Mouse (Mus musculus) embryonic stem cell, embryonic (primary cell): ENCODE data around the gene Spata21.

Experiments used
- CTCF ChIA-PET, 4 experiments: fragments of 300-600 bp in 2 of 4; fragments of 350-600 bp in 2 of 4; sonication (Branson Sonifier 250); formaldehyde crosslinking; loops; one replicate each; lab custom pipeline; 2022; ENCODE audit warnings: inconsistent platforms in 2 of 4; lab: Charles Lee
- POLR2A ChIA-PET, 4 experiments: fragments of 300-600 bp in 2 of 4; fragments of 350-600 bp in 2 of 4; sonication (Branson Sonifier 250); formaldehyde crosslinking; loops; one replicate each; lab custom pipeline; 2022; ENCODE audit warnings: antibody characterized with exemption in 4 of 4, inconsistent platforms in 1 of 4; lab: Charles Lee

Gene Spata21

GRCm38 (mm10) chr4:141131531-141132061 lies 43.5 kb downstream of the Spata21 start:
- POLR2A ChIA-PET, result interaction anchor here in 2 of 4 experiments (1.5 to 2.9 kb wide), 3 partner anchors 8 to 19 kb away, joined by 4 to 10 read pairs (median 9); partner anchors contain the start of gene Szrd1 (in 1 of the 2)
- CTCF ChIA-PET, result interaction anchor here in 2 of 4 experiments (0.9 to 2.8 kb wide), 4 partner anchors 8 to 280 kb away, joined by 3 to 17 read pairs (median 4); partner anchors contain the start of gene Fbxo42 (in 1 of the 2)

- ChIA-PET CTCF (interaction anchor here in 2 of 4 experiments (1.2 to 3.8 kb wide), 4 partner anchors 9 to 14 kb away, joined by 3 to 22 read pairs (median 11); no protein-coding TSS in a partner anchor), POLR2A (no interaction called here)
Measured at GRCm38 (mm10) chr4:141132191-141132590, 44.1 kb downstream of the Spata21 start.

- CTCF ChIA-PET, result interaction anchor here in 3 of 4 experiments (0.5 to 3.8 kb wide), 11 partner anchors 9 to 355 kb away, joined by 3 to 22 read pairs (median 5); partner anchors contain the start of genes Atp13a2 (in 1 of the 3) and Fbxo42 (in 1 of the 3)
- POLR2A ChIA-PET, result interaction anchor here in 2 of 4 experiments (0.6 to 7.3 kb wide), 11 partner anchors 10 to 442 kb away, joined by 3 to 103 read pairs (median 3); partner anchors contain the start of gene Fbxo42 (in 1 of the 2)
Measured at GRCm38 (mm10) chr4:141133227-141133626, 45.1 kb downstream of the Spata21 start.

DNA sequence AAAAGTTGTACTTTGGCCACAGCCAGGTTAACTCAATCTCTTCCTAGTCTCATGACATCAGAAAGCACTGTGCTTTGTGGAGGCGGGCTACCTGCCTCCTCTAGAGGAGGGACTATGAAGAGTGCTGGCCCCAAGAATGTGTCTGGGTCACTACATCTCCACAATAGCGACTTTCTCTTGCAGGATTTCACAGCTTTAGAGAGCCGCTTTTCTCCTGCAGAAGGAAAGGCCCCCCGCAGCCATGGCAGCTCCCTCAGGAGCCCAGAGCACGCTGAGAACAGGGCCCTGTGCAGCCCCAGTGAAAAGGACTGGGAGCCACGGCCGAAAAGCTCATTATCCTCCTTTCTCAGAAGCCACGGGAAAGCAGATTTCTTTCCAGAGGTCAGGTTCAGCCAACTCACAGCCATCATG lies 45.9 kb downstream of the Spata21 start:
- POLR2A ChIA-PET, result interaction anchor here (0.7 to 7.3 kb wide), 18 partner anchors 8 to 217 kb away, joined by 3 to 103 read pairs (median 3); partner anchors contain the start of genes Fbxo42 (in 1 of the 4) and Necap2 (in 1 of the 4)

GRCm38 (mm10) chr4:141134751-141135530 lies 46.8 kb downstream of the Spata21 start:
- POLR2A ChIA-PET, result interaction anchor here in 3 of 4 experiments (0.6 to 7.3 kb wide), 22 partner anchors 9 to 401 kb away, joined by 3 to 103 read pairs (median 4); partner anchors contain the start of genes Fbxo42 (in 2 of the 3) and Necap2 (in 1 of the 3)
- CTCF ChIA-PET, result interaction anchor here in 3 of 4 experiments (0.6 to 3.8 kb wide), 12 partner anchors 12 to 1518 kb away, joined by 3 to 22 read pairs (median 5); partner anchors contain the start of gene Fbxo42 (in 1 of the 3)

More for the DNA sequence above, 45.9 kb downstream of the Spata21 start:
- CTCF ChIA-PET, result interaction anchor here in 2 of 4 experiments (0.9 to 3.8 kb wide), 12 partner anchors 8 to 55 kb away, joined by 3 to 22 read pairs (median 5); partner anchors contain the start of gene Fbxo42 (in 1 of the 2)

- ChIA-PET CTCF (interaction anchor here in 2 of 4 experiments (1.1 to 1.5 kb wide), 3 partner anchors 11 to 15 kb away, joined by 3 to 13 read pairs (median 4); no protein-coding TSS in a partner anchor), POLR2A (interaction anchor here (0.6 to 7.3 kb wide), 10 partner anchors 11 to 342 kb away, joined by 3 to 103 read pairs (median 3); partner anchors contain the start of gene Fbxo42 (in 2 of the 4))
Measured at GRCm38 (mm10) chr4:141136126-141136525, 48.0 kb downstream of the Spata21 start.

DNA sequence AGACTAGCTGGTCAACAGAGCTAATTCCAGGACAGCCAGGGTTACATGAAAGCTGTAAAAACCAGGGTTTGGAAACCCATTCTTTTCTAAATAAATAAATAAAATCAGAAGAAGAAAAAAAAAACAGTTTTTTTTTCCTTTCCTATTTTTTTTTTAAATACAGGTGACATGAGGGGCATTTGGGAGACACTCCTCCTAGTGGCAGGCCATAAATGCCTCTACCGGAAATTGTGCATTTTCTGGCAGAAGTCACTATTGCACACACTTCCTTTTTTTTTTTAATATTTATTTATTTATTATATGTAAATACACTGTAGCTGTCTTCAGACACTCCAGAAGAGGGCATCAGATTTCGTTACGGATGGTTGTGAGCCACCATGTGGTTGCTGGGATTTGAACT lies 49.6 kb downstream of the Spata21 start:
- CTCF ChIA-PET, result interaction anchor here in 2 of 4 experiments (0.7 to 1.7 kb wide), 3 partner anchors 11 to 292 kb away, joined by 3 to 6 read pairs (median 4); no protein-coding TSS in a partner anchor
- POLR2A ChIA-PET, result interaction anchor here in 2 of 4 experiments (0.5 to 14.7 kb wide), 5 partner anchors 10 to 25 kb away, joined by 3 to 160 read pairs (median 35); partner anchors contain the start of gene Fbxo42 (in 1 of the 2)

GRCm38 (mm10) chr4:141138425-141139115 lies 50.4 kb downstream of the Spata21 start:
- POLR2A ChIA-PET, result interaction anchor here (0.5 to 14.7 kb wide), 18 partner anchors 9 to 287 kb away, joined by 3 to 160 read pairs (median 4); partner anchors contain the start of gene Fbxo42 (in 2 of the 4)
- CTCF ChIA-PET, result interaction anchor here in 2 of 4 experiments (0.8 to 1.9 kb wide), 6 partner anchors 9 to 84 kb away, joined by 3 to 7 read pairs (median 4); partner anchors contain the start of gene Fbxo42 (in 1 of the 2)

GRCm38 (mm10) chr4:141139116-141139970 lies 51.2 kb downstream of the Spata21 start, which contains the start of gene Szrd1:
TSS of gene Szrd1 (minus strand) at chr4:141139775.
- ChIA-PET POLR2A (interaction anchor here (0.5 to 14.7 kb wide), 36 partner anchors 8 to 654 kb away, joined by 3 to 160 read pairs (median 3); partner anchors contain the start of genes Fbxo42 (in 3 of the 4), Casp9 (in 1 of the 4) and Fam131c (in 1 of the 4)), CTCF (interaction anchor here in 3 of 4 experiments (0.6 to 1.9 kb wide), 8 partner anchors 9 to 243 kb away, joined by 3 to 7 read pairs (median 3); partner anchors contain the start of gene Fbxo42 (in 1 of the 3))

GRCm38 (mm10) chr4:141140354-141140753 lies 52.2 kb downstream of the Spata21 start:
- CTCF ChIA-PET, result interaction anchor here in 1 of 4 experiments (1.3 kb wide), 1 partner anchor 19 kb away, joined by 3 read pairs; no protein-coding TSS in a partner anchor

DNA sequence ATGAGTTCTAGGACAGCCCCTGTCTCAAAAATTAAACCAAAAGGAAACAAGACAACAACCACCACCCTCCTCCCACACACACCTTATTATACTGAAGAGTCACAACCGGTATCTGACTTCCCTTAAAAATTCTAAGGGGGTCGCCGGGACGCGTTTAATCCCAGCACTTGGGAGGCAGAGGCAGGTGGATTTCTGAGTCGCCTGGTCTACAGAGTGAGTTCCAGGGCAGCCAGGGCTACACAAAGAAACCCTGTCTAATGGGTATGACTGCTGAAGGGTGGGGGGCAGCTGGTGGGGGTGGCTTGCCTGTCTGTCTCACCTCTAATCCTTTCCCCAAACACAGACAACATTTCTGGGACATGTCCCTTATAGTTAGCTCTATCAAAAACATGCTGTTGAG lies 52.8 kb downstream of the Spata21 start:
- CTCF ChIA-PET, result interaction anchor here in 1 of 4 experiments (1.0 to 2.5 kb wide), 2 partner anchors 27 to 289 kb away, joined by 3 to 8 read pairs; no protein-coding TSS in a partner anchor

More at GRCm38 (mm10) chr4:141140354-141140753, 52.2 kb downstream of the Spata21 start:
- POLR2A ChIA-PET, result interaction anchor here in 3 of 4 experiments (0.6 to 14.7 kb wide), 10 partner anchors 9 to 144 kb away, joined by 3 to 160 read pairs (median 4); no protein-coding TSS in a partner anchor

DNA sequence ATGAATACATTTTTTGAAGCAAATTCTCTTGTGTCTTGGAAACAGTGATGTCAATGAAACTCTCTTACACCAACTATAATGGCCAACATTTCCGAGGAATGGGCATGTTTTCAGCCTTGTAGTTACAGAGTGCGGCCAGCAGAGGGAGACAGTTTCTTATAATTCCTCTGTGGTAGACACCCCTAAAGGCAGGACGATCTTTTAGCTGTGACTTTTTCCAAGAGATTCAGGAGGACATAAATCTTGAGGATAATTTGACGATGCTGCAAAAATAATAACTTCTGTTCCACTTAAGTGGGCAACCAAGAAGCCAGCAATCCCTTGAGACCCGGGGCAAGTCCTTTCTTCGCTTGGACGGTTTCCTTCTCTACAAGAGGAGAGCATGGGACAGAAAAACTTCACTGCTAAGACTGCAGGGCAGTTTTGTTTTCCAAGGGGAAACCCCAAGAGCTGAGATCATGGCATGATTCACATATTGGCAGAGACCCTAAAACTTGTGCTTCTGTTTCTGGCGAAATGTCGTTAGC lies 54.2 kb downstream of the Spata21 start:
- CTCF ChIA-PET, result interaction anchor here (0.5 to 2.5 kb wide), 39 partner anchors 8 to 486 kb away, joined by 3 to 12 read pairs (median 3); partner anchors contain the start of genes Necap2 (in 1 of the 4) and Rsg1 (in 1 of the 4)
- POLR2A ChIA-PET, result interaction anchor here in 2 of 4 experiments (0.5 to 14.7 kb wide), 11 partner anchors 17 to 422 kb away, joined by 3 to 160 read pairs (median 3); partner anchors contain the start of gene Necap2 (in 1 of the 2)

More for the DNA sequence above, 52.8 kb downstream of the Spata21 start:
- POLR2A ChIA-PET, result interaction anchor here in 1 of 4 experiments (14.7 kb wide), 1 partner anchor 21 kb away, joined by 160 read pairs; no protein-coding TSS in a partner anchor

DNA sequence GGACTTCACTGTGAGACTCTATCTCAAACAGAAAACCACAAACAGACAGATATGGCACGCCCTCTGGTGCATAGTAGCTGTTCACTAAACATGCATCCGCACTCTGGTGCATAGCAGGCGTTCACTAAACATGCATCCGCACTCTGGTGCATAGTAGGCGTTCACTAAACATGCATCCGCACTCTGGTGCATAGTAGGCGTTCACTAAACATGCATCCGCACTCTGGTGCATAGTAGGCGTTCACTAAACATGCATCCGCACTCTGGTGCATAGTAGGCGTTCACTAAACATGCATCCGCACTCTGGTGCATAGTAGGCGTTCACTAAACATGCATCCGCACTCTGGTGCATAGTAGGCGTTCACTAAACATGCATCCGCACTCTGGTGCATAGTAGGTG lies 57.0 kb downstream of the Spata21 start:
- ChIA-PET CTCF (interaction anchor here in 2 of 4 experiments (0.7 to 1.3 kb wide), 2 partner anchors 19 to 80 kb away, joined by 3 to 5 read pairs; no protein-coding TSS in a partner anchor), POLR2A (interaction anchor here in 2 of 4 experiments (1.2 to 14.7 kb wide), 3 partner anchors 9 to 109 kb away, joined by 3 to 160 read pairs (median 35); partner anchors contain the start of gene Szrd1 (in 1 of the 2))

- CTCF ChIA-PET, result interaction anchor here in 3 of 4 experiments (0.6 to 1.7 kb wide), 23 partner anchors 10 to 125 kb away, joined by 3 to 46 read pairs (median 4); no protein-coding TSS in a partner anchor
Measured at GRCm38 (mm10) chr4:141146491-141147033, 58.4 kb downstream of the Spata21 start.

More at GRCm38 (mm10) chr4:141146491-141147033, 58.4 kb downstream of the Spata21 start:
- POLR2A ChIA-PET, result interaction anchor here (0.7 to 14.7 kb wide), 24 partner anchors 10 to 238 kb away, joined by 3 to 160 read pairs (median 4); partner anchors contain the start of gene Szrd1 (in 1 of the 4)
